Mouse (Mus musculus): ENCODE measurements around the gene Mgll. TPM values are rescaled to one million over a fixed set of nuclear protein-coding genes. Genes with fewer than 3 reads are reported as not detected.
A peak's percentile ranks its signal among the peaks of the same experiment; 100 is the strongest.

The Mgll gene
- polyA plus RNA-seq, 1 experiment from 2014 or later = 43.6 TPM

DNA sequence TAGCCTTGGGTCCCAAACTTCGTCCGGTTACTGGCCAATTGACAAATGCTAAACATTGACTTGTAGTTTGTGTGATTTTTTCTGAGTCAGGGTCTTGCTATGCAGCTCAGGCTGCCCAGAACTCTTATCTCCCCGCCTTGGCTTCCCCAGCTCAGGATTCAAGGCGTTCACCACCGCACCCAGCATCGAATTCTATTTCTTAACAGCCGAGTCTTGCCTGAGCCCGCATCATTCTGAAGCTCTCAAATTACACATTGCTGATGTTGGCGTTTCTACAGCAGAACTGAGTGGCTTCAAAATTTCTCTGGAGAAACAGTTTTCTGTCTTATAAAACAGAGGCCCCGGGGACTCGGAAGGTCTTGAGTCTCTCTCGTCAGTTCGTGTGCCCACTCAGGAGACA lies 47.8 kb downstream of the Mgll start:
- no peak overlapping the region for H3K27ac ChIP-seq
- no peak for DNase-seq (ENCODE audit: low spot score)

DNA sequence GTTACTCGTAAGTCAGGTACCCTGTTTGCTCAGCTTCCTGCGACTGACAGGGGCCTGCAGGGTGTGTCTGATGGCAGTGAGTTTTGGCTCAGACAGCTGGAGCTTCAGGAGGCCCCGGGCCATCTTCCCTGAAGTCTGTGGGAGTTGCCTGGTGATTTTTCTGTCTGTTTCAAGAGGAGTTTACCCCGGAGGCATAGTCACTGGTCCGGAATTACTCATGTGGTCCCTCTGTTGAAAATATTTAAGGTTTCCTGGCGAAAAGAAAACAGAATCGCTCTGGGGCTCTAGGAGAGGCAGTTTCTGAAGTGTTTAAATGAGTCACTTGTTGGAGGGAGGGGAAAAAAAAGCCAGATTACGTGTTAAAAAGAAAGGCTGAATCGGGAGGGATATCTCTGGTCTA lies 49.8 kb downstream of the Mgll start:
- ATAC-seq (replicated peaks; ENCODE audit: low FRiP score, low read depth) = no peak
- H3K4me1 ChIP-seq (replicated peaks; ENCODE audit: insufficient read depth, low read length) = peaks cover 11% of the 10 kb centered on the region; the same call in 1 of the 2 replicates
- H3K4me3 ChIP-seq (replicated peaks; ENCODE audit: low read depth, low read length) = no peak overlapping the region
- no peak overlapping the region for H3K9ac ChIP-seq (ENCODE audit: low read depth, low read length)
- H3K27me3 ChIP-seq (ENCODE audit: insufficient read depth, low read length) = no peaks in the 10 kb centered on the region
- H3K9me3 ChIP-seq (replicated peaks; ENCODE audit: low read length) = no peaks in the 10 kb centered on the region
- H3K27ac ChIP-seq = no peak overlapping the region
- 36% methylated on average over 9 of the region's 9 CpGs for WGBS
- DNase-seq (ENCODE audit: low spot score) = no peak
- H3K36me3 ChIP-seq (ENCODE audit: insufficient read depth, low read length) = no peaks in the 10 kb centered on the region
- no peak overlapping the region for H3K4me2 ChIP-seq (ENCODE audit: low read length)
- no peak for TF ChIP-seq CTCF (IDR thresholded peaks at IDR 0.05; ENCODE audit: low read depth)

More for the DNA sequence above, 47.8 kb downstream of the Mgll start:
- no peak for TF ChIP-seq CTCF (IDR thresholded peaks at IDR 0.05; ENCODE audit: low read depth)
- no peak for ATAC-seq (replicated peaks; ENCODE audit: low FRiP score, low read depth)
- no peaks in the 10 kb centered on the region for H3K36me3 ChIP-seq (ENCODE audit: insufficient read depth, low read length)
- no peaks in the 10 kb centered on the region for H3K27me3 ChIP-seq (ENCODE audit: insufficient read depth, low read length)
- no peaks in the 10 kb centered on the region for H3K9me3 ChIP-seq (replicated peaks; ENCODE audit: low read length)
- no peak overlapping the region for H3K4me2 ChIP-seq (ENCODE audit: low read length)
- 64% methylated on average over 13 of the region's 13 CpGs for WGBS
- H3K9ac ChIP-seq (ENCODE audit: low read depth, low read length) = no peak overlapping the region
- peaks cover 9% of the 10 kb centered on the region; the same call in 1 of the 2 replicates for H3K4me1 ChIP-seq (replicated peaks; ENCODE audit: insufficient read depth, low read length)
- no peak overlapping the region for H3K4me3 ChIP-seq (replicated peaks; ENCODE audit: low read depth, low read length)

DNA sequence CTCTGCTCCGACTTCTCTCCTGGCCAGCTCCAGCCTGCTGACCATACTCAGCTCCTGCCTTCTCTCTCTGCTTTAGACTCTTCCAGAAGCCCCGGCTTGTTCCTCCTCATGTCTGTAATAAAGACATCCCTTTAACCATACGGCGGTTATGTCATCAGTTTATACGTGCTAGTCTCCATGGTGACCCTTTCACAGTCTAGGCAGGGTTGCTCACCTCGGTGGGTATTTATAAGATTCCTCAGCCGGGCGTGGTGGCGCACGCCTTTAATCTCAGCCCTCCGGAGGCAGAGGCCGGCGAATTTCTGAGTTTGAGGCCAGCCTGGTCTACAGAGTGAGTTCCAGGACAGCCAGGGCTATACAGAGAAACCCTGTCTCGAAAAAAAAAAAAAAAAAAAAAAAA lies 51.1 kb downstream of the Mgll start:
- DNase-seq (ENCODE audit: low spot score) = no peak
- H3K4me1 ChIP-seq (replicated peaks; ENCODE audit: insufficient read depth, low read length) = peaks cover 11% of the 10 kb centered on the region; the same call in 1 of the 2 replicates
- H3K36me3 ChIP-seq (ENCODE audit: insufficient read depth, low read length) = no peaks in the 10 kb centered on the region
- TF ChIP-seq CTCF (IDR thresholded peaks at IDR 0.05; ENCODE audit: low read depth) = no peak
- H3K9me3 ChIP-seq (replicated peaks; ENCODE audit: low read length) = no peaks in the 10 kb centered on the region
- no peak overlapping the region for H3K27ac ChIP-seq
- WGBS = 69% methylated on average over 14 of the region's 14 CpGs
- no peak for ATAC-seq (replicated peaks; ENCODE audit: low FRiP score, low read depth)
- no peak overlapping the region for H3K4me3 ChIP-seq (replicated peaks; ENCODE audit: low read depth, low read length)
- H3K4me2 ChIP-seq (ENCODE audit: low read length) = no peak overlapping the region
- H3K27me3 ChIP-seq (ENCODE audit: insufficient read depth, low read length) = no peaks in the 10 kb centered on the region
- H3K9ac ChIP-seq (ENCODE audit: low read depth, low read length) = no peak overlapping the region

DNA sequence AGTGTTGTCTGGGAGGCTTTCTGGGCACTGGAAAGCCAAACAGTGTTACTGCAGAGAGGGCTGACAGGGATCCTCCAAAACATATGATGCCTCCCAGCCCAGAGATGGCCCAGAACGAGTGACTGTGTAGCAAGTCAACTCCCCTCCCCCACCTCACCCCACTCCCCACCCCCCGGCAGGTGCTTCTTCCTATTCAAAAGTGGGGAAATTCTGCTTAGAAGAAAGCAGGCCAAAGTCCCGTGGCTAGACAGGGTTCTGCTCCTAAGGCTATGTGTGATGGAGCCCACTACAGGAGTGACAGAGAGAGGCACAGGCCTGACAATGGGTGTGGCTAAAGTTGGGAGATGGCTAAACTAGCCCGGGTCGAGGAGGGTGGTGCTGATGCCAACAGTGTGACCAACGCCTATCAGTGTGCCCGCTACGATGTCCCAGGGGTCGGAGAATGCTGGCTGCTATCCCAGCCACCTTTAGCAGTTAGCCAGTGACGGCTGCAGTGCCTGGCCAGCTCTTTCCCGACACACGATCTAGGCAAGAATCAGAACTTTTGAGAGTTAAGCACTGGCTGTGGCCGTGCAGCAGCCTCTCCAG lies 52.2 kb downstream of the Mgll start:
- no peaks in the 10 kb centered on the region for H3K36me3 ChIP-seq (ENCODE audit: insufficient read depth, low read length)
- H3K9ac ChIP-seq (ENCODE audit: low read depth, low read length) = no peak overlapping the region
- no peak overlapping the region for H3K4me3 ChIP-seq (replicated peaks; ENCODE audit: low read depth, low read length)
- peaks cover 11% of the 10 kb centered on the region; the same call in 1 of the 2 replicates for H3K4me1 ChIP-seq (replicated peaks; ENCODE audit: insufficient read depth, low read length)
- H3K27ac ChIP-seq = 0 out of 2 replicates have a peak overlapping the region, but pooled peaks have one; percentile 54
- H3K9me3 ChIP-seq (replicated peaks; ENCODE audit: low read length) = no peaks in the 10 kb centered on the region
- H3K4me2 ChIP-seq (ENCODE audit: low read length) = no peak overlapping the region
- DNase-seq (ENCODE audit: low spot score) (no peak), ATAC-seq (replicated peaks; ENCODE audit: low FRiP score, low read depth) (no peak; the same call in 1 of the 2 replicates)
- 45% methylated on average over 13 of the region's 13 CpGs for WGBS
- no peaks in the 10 kb centered on the region for H3K27me3 ChIP-seq (ENCODE audit: insufficient read depth, low read length)
- no peak for TF ChIP-seq CTCF (IDR thresholded peaks at IDR 0.05; ENCODE audit: low read depth)

DNA sequence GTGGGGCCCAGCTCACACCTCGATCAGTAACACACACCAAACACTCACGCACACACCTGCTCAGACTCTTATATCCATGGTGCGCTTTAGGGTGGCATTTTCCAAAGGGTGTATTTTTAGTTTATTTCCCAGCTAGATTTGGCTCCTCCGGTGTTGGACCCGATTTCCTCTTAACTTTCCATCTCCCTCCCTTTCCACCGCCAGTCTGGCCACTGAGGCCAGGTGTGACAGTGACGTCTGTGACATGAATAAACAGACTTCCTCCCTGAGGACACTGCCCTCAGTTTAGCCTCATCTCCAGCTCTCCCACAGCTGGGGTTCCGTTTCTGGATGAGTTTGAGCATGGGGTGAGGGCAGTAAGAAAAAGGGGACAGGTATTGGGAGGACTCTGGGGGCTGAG lies 52.8 kb downstream of the Mgll start:
- peaks cover 11% of the 10 kb centered on the region; the same call in 1 of the 2 replicates for H3K4me1 ChIP-seq (replicated peaks; ENCODE audit: insufficient read depth, low read length)

DNA sequence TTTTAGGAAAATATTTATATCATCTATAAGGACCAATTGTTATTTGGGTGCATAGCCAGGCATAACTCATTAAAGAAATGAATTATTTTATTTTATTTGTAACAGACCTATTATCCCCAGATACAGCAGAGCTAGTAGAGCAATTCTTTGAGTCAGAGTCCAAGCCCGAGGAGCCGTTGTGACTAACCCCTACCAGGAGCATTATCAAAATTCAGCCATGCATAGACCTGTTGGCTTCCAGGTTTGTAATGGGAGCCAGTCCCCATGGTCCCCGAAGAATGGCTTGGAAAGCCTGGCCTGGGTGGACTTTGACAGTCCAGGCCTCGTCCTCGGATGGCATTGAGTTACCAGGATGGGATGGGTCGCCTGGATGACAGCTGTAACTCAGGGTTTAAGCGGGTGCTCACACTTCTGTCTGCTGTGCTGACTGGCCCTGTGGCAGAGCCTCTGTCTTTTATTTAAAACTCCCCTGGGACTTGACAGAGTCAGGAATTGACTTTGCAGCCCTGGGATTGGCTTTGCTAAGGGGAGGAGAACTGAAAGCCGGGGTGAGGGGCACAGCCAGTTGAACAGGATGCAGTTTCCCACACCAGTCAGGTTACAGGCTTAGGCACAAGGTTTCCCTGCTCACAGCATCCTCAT lies 54.0 kb downstream of the Mgll start:
- H3K27ac ChIP-seq = peak overlapping the region; percentile 11; the same call in 1 of the 2 replicates
- ATAC-seq (replicated peaks; ENCODE audit: low FRiP score, low read depth) = 0 out of 2 replicates have a peak, but pooled peaks have one; percentile 31
- no peaks in the 10 kb centered on the region for H3K27me3 ChIP-seq (ENCODE audit: insufficient read depth, low read length)
- TF ChIP-seq CTCF (IDR thresholded peaks at IDR 0.05; ENCODE audit: low read depth) = no peak
- no peaks in the 10 kb centered on the region for H3K9me3 ChIP-seq (replicated peaks; ENCODE audit: low read length)
- no peak overlapping the region for H3K4me3 ChIP-seq (replicated peaks; ENCODE audit: low read depth, low read length)
- no peaks in the 10 kb centered on the region for H3K36me3 ChIP-seq (ENCODE audit: insufficient read depth, low read length)
- no peak for DNase-seq (ENCODE audit: low spot score)
- peaks cover 11% of the 10 kb centered on the region; the same call in 1 of the 2 replicates for H3K4me1 ChIP-seq (replicated peaks; ENCODE audit: insufficient read depth, low read length)
- H3K9ac ChIP-seq (ENCODE audit: low read depth, low read length) = no peak overlapping the region
- no peak overlapping the region for H3K4me2 ChIP-seq (ENCODE audit: low read length)
- WGBS = 24% methylated on average over 8 of the region's 8 CpGs

More for the DNA sequence above, 52.8 kb downstream of the Mgll start:
- Histone ChIP-seq H3K27me3 (ENCODE audit: insufficient read depth, low read length) (no peaks in the 10 kb centered on the region), H3K4me3 (replicated peaks; ENCODE audit: low read depth, low read length) (no peak overlapping the region), H3K27ac (peak overlapping the region; percentile 54; the same call in 1 of the 2 replicates), H3K9ac (ENCODE audit: low read depth, low read length) (no peak overlapping the region), H3K4me2 (ENCODE audit: low read length) (no peak overlapping the region), H3K36me3 (ENCODE audit: insufficient read depth, low read length) (no peaks in the 10 kb centered on the region), H3K9me3 (replicated peaks; ENCODE audit: low read length) (no peaks in the 10 kb centered on the region)
- ATAC-seq (replicated peaks; ENCODE audit: low FRiP score, low read depth) (no peak), DNase-seq (ENCODE audit: low spot score) (no peak)
- TF ChIP-seq CTCF (IDR thresholded peaks at IDR 0.05; ENCODE audit: low read depth) = no peak
- 55% methylated on average over 8 of the region's 8 CpGs for WGBS
